Mouse (Mus musculus): ENCODE measurements around the gene Lst1. TPM values are rescaled to one million over a fixed set of nuclear protein-coding genes. Genes with fewer than 3 reads are reported as not detected.

Lst1 gene
- polyA plus RNA-seq, 1 experiment: 2.5 TPM

- TF ChIP-seq EP300 (IDR thresholded peaks at IDR 0.05; ENCODE audit: insufficient read depth, low read depth, low read length) (no peak), CTCF (IDR thresholded peaks at IDR 0.05; ENCODE audit: low read depth, low read length) (no peak), POLR2A (IDR thresholded peaks at IDR 0.05; ENCODE audit: insufficient read depth, low read length) (no peak)
- H3K27me3 ChIP-seq (ENCODE audit: control insufficient read depth, insufficient read depth, low read length, poor library complexity, severe bottlenecking): no peaks in the 10 kb centered on the region
- no peak overlapping the region for H3K9ac ChIP-seq (ENCODE audit: low read depth, poor library complexity, severe bottlenecking)
- no peak overlapping the region for H3K4me3 ChIP-seq (ENCODE audit: low read depth, low read length)
- no peaks in the 10 kb centered on the region for H3K4me1 ChIP-seq (ENCODE audit: control insufficient read depth, insufficient read depth, low read length)
- no peak overlapping the region for H3K27ac ChIP-seq (ENCODE audit: insufficient read depth, low read length)
- no peaks in the 10 kb centered on the region for H3K9me3 ChIP-seq (replicated peaks; ENCODE audit: control insufficient read depth, insufficient read depth, low read length, poor library complexity, severe bottlenecking)
- H3K36me3 ChIP-seq (ENCODE audit: control insufficient read depth, insufficient read depth, low read length, poor library complexity, severe bottlenecking): peaks cover 63% of the 10 kb centered on the region
Measured at GRCm38 (mm10) chr17:35161421-35161820, 26.8 kb downstream of the Lst1 start.

GRCm38 (mm10) chr17:35159638-35160037 is 28.6 kb downstream of the Lst1 start:
- no peak overlapping the region for H3K27ac ChIP-seq (ENCODE audit: insufficient read depth, low read length)
- peaks cover 80% of the 10 kb centered on the region for H3K36me3 ChIP-seq (ENCODE audit: control insufficient read depth, insufficient read depth, low read length, poor library complexity, severe bottlenecking)
- no peaks in the 10 kb centered on the region for H3K27me3 ChIP-seq (ENCODE audit: control insufficient read depth, insufficient read depth, low read length, poor library complexity, severe bottlenecking)
- no peak overlapping the region for H3K9ac ChIP-seq (ENCODE audit: low read depth, poor library complexity, severe bottlenecking)
- no peak overlapping the region for H3K4me3 ChIP-seq (ENCODE audit: low read depth, low read length)
- no peaks in the 10 kb centered on the region for H3K9me3 ChIP-seq (replicated peaks; ENCODE audit: control insufficient read depth, insufficient read depth, low read length, poor library complexity, severe bottlenecking)
- TF ChIP-seq EP300 (IDR thresholded peaks at IDR 0.05; ENCODE audit: insufficient read depth, low read depth, low read length) (no peak), POLR2A (IDR thresholded peaks at IDR 0.05; ENCODE audit: insufficient read depth, low read length) (no peak), CTCF (IDR thresholded peaks at IDR 0.05; ENCODE audit: low read depth, low read length) (no peak)
- H3K4me1 ChIP-seq (ENCODE audit: control insufficient read depth, insufficient read depth, low read length): no peaks in the 10 kb centered on the region

DNA sequence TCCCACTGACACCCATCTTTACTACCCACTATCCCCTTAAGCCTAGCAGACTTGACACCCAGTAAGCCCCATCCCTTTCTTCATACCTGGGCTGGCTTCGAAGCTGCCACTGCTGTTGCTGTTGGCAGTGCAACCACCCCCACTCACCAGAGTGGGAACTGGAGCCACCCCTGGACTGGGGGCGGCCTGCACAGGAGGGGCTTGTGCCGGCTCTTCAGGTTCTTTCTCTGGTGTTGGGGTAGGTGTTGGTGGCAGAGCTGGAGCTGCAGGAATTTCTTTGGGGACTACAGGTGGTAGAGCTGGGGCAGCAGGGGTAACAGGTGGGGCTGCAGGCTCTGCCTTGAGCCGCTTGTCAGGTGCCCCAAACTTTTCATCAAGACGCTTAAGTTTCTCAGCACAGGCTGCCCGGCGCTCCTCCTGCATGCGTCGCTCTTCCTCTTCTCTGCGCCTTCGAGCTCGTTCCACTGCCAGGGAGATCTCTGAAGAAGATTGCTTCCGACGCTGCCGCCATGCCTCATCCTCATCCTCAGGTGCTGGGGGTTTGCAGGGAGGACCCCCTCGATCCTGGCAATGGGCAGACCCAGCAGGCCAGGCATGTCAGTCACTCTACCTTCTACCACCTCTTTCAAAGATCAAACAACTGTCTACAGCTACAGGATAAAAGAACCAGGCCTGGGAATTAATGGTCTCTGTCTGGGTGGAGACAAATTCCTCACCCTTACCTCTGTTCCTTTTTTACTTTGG is 29.2 kb downstream of the Lst1 start:
- Histone ChIP-seq H3K27me3 (ENCODE audit: control insufficient read depth, insufficient read depth, low read length, poor library complexity, severe bottlenecking) (no peaks in the 10 kb centered on the region), H3K4me3 (ENCODE audit: low read depth, low read length) (no peak overlapping the region), H3K9me3 (replicated peaks; ENCODE audit: control insufficient read depth, insufficient read depth, low read length, poor library complexity, severe bottlenecking) (no peaks in the 10 kb centered on the region), H3K36me3 (ENCODE audit: control insufficient read depth, insufficient read depth, low read length, poor library complexity, severe bottlenecking) (peaks cover 87% of the 10 kb centered on the region), H3K4me1 (ENCODE audit: control insufficient read depth, insufficient read depth, low read length) (no peaks in the 10 kb centered on the region), H3K27ac (ENCODE audit: insufficient read depth, low read length) (no peak overlapping the region), H3K9ac (ENCODE audit: low read depth, poor library complexity, severe bottlenecking) (no peak overlapping the region)
- TF ChIP-seq CTCF (IDR thresholded peaks at IDR 0.05; ENCODE audit: low read depth, low read length): no peak
- TF ChIP-seq POLR2A (IDR thresholded peaks at IDR 0.05; ENCODE audit: insufficient read depth, low read length): no peak
- no peak for TF ChIP-seq EP300 (IDR thresholded peaks at IDR 0.05; ENCODE audit: insufficient read depth, low read depth, low read length)

DNA sequence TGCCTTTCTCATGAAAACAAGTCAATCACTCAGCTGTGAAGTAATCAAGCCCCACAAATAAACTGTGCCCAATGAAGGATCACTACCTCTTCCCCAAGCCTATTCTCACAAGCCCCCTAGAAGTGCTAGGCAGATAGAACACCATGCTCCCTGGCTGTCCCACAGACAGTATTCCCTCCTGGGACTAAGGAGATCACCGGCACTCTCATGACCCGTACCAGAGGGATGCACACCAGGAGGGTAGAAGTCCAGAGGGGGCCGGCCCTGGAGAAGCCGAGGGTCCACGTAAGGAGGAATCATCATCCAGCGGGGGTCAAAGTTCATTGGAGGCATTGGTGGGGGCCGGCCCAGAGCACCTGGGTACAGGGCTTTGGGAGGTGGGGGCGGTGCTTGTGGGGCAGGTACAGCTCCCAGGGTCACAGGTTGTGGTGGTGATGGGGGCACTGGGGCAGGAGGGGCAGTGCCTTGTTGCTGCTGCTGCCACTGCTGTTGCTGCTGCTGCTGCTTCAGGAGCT is 30.5 kb downstream of the Lst1 start:
- no peaks in the 10 kb centered on the region for H3K27me3 ChIP-seq (ENCODE audit: control insufficient read depth, insufficient read depth, low read length, poor library complexity, severe bottlenecking)
- H3K27ac ChIP-seq (ENCODE audit: insufficient read depth, low read length): no peak overlapping the region
- TF ChIP-seq EP300 (IDR thresholded peaks at IDR 0.05; ENCODE audit: insufficient read depth, low read depth, low read length): no peak
- no peak for TF ChIP-seq CTCF (IDR thresholded peaks at IDR 0.05; ENCODE audit: low read depth, low read length)
- no peak for TF ChIP-seq POLR2A (IDR thresholded peaks at IDR 0.05; ENCODE audit: insufficient read depth, low read length)
- H3K9me3 ChIP-seq (replicated peaks; ENCODE audit: control insufficient read depth, insufficient read depth, low read length, poor library complexity, severe bottlenecking): no peaks in the 10 kb centered on the region
- no peak overlapping the region for H3K4me3 ChIP-seq (ENCODE audit: low read depth, low read length)
- no peak overlapping the region for H3K9ac ChIP-seq (ENCODE audit: low read depth, poor library complexity, severe bottlenecking)
- no peaks in the 10 kb centered on the region for H3K4me1 ChIP-seq (ENCODE audit: control insufficient read depth, insufficient read depth, low read length)
- H3K36me3 ChIP-seq (ENCODE audit: control insufficient read depth, insufficient read depth, low read length, poor library complexity, severe bottlenecking): peaks cover 99% of the 10 kb centered on the region

DNA sequence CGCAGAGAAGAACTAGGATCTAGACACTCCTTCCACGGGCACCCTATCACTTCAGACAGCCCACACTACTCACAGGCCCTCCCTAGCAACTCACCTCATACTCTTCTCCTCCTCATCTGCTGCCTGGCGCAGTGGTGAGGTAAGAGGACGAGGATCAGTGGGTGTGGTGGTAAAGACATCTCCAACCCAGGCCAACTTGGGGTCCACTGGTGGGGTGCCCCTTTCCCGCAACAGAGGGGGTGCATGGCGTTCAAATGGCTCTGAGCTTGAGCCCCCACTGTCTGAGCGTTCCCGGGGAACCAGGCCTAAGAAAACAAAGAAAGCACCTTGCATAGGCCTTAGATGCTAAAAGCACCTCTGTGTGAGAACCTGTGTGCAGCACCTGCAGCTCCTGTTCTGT is 31.0 kb downstream of the Lst1 start:
- no peak overlapping the region for H3K9ac ChIP-seq (ENCODE audit: low read depth, poor library complexity, severe bottlenecking)
- no peaks in the 10 kb centered on the region for H3K9me3 ChIP-seq (replicated peaks; ENCODE audit: control insufficient read depth, insufficient read depth, low read length, poor library complexity, severe bottlenecking)
- H3K27me3 ChIP-seq (ENCODE audit: control insufficient read depth, insufficient read depth, low read length, poor library complexity, severe bottlenecking): no peaks in the 10 kb centered on the region
- no peak overlapping the region for H3K27ac ChIP-seq (ENCODE audit: insufficient read depth, low read length)
- peaks cover 100% of the 10 kb centered on the region for H3K36me3 ChIP-seq (ENCODE audit: control insufficient read depth, insufficient read depth, low read length, poor library complexity, severe bottlenecking)
- TF ChIP-seq POLR2A (IDR thresholded peaks at IDR 0.05; ENCODE audit: insufficient read depth, low read length): no peak
- no peak for TF ChIP-seq CTCF (IDR thresholded peaks at IDR 0.05; ENCODE audit: low read depth, low read length)
- TF ChIP-seq EP300 (IDR thresholded peaks at IDR 0.05; ENCODE audit: insufficient read depth, low read depth, low read length): no peak
- no peak overlapping the region for H3K4me3 ChIP-seq (ENCODE audit: low read depth, low read length)
- no peaks in the 10 kb centered on the region for H3K4me1 ChIP-seq (ENCODE audit: control insufficient read depth, insufficient read depth, low read length)

GRCm38 (mm10) chr17:35156461-35157200 is 31.6 kb downstream of the Lst1 start:
- Histone ChIP-seq H3K9me3 (replicated peaks; ENCODE audit: control insufficient read depth, insufficient read depth, low read length, poor library complexity, severe bottlenecking) (no peaks in the 10 kb centered on the region), H3K27ac (ENCODE audit: insufficient read depth, low read length) (no peak overlapping the region)

More at GRCm38 (mm10) chr17:35156461-35157200, 31.6 kb downstream of the Lst1 start:
- Histone ChIP-seq H3K4me3 (ENCODE audit: low read depth, low read length) (no peak overlapping the region), H3K27me3 (ENCODE audit: control insufficient read depth, insufficient read depth, low read length, poor library complexity, severe bottlenecking) (no peaks in the 10 kb centered on the region), H3K36me3 (ENCODE audit: control insufficient read depth, insufficient read depth, low read length, poor library complexity, severe bottlenecking) (peaks cover 99% of the 10 kb centered on the region), H3K4me1 (ENCODE audit: control insufficient read depth, insufficient read depth, low read length) (no peaks in the 10 kb centered on the region), H3K9ac (ENCODE audit: low read depth, poor library complexity, severe bottlenecking) (no peak overlapping the region)
- TF ChIP-seq CTCF (IDR thresholded peaks at IDR 0.05; ENCODE audit: low read depth, low read length) (no peak), EP300 (IDR thresholded peaks at IDR 0.05; ENCODE audit: insufficient read depth, low read depth, low read length) (no peak), POLR2A (IDR thresholded peaks at IDR 0.05; ENCODE audit: insufficient read depth, low read length) (no peak)
